Mouse (Mus musculus) gastrocnemius, adult 18-20 months (tissue): ENCODE measurements around the gene Wdr47. TPM values are rescaled to one million over a fixed set of nuclear protein-coding genes. Genes with fewer than 3 reads are reported as not detected.
"Not testable (repeated sequence)": the region's sequence is repeated elsewhere in the genome, so short reads cannot be mapped to it uniquely, and the experiment has no call there.

ENCODE experiments used
- DNase-seq: peaks from one replicate; pipeline ENCODE4 v3.0.0; 2021; ENCODE audit warnings: low spot score
- total RNA-seq, 2 experiments: library from RNA; stranded (reverse); gene quantifications; 2 replicates each; pipeline ENCODE4 v1.2.3; 2021

Wdr47 gene
- total RNA-seq, 2 experiments from 2014 or later = 6.0 to 6.4 TPM

- DNase-seq = no peak
Measured at GRCm38 (mm10) chr3:108634761-108635160, 43.7 kb downstream of the Wdr47 start.

GRCm38 (mm10) chr3:108639412-108639811, 48.3 kb downstream of the Wdr47 start:
- no peak for DNase-seq

GRCm38 (mm10) chr3:108640998-108641397, 49.9 kb downstream of the Wdr47 start:
- no peak for DNase-seq

- no peak for DNase-seq
Measured at GRCm38 (mm10) chr3:108644856-108645255, 53.8 kb downstream of the Wdr47 start.

GRCm38 (mm10) chr3:108646036-108646435, 55.0 kb downstream of the Wdr47 start:
- DNase-seq = no peak

- DNase-seq = not testable (repeated sequence)
Measured at GRCm38 (mm10) chr3:108647681-108648080, 56.6 kb downstream of the Wdr47 start.

GRCm38 (mm10) chr3:108652866-108653642, 62.0 kb downstream of the Wdr47 start:
- no peak for DNase-seq

- peak; percentile 95 for DNase-seq
Measured at GRCm38 (mm10) chr3:108653710-108654379, 62.8 kb downstream of the Wdr47 start, which contains the start of gene Clcc1. Gene Clcc1 (plus strand): TSS chr3:108653913.

GRCm38 (mm10) chr3:108654566-108654965, 63.5 kb downstream of the Wdr47 start:
- DNase-seq = no peak

GRCm38 (mm10) chr3:108655486-108655885, 64.4 kb downstream of the Wdr47 start:
- no peak for DNase-seq

- no peak for DNase-seq
Measured at GRCm38 (mm10) chr3:108658612-108659011, 67.5 kb downstream of the Wdr47 start.

GRCm38 (mm10) chr3:108660941-108661340, 69.9 kb downstream of the Wdr47 start:
- DNase-seq = no peak

- no peak for DNase-seq
Measured at GRCm38 (mm10) chr3:108676616-108677015, 85.5 kb downstream of the Wdr47 start.

GRCm38 (mm10) chr3:108681004-108681403, 89.9 kb downstream of the Wdr47 start:
- no peak for DNase-seq

- DNase-seq = not testable (repeated sequence)
Measured at GRCm38 (mm10) chr3:108683597-108683996, 92.5 kb downstream of the Wdr47 start.

- DNase-seq = no peak
Measured at GRCm38 (mm10) chr3:108685701-108686100, 94.6 kb downstream of the Wdr47 start.

GRCm38 (mm10) chr3:108689015-108689441, 97.9 kb downstream of the Wdr47 start:
- DNase-seq = no peak

GRCm38 (mm10) chr3:108689446-108689845, 98.4 kb downstream of the Wdr47 start:
- DNase-seq = no peak

- DNase-seq = no peak
Measured at GRCm38 (mm10) chr3:108689979-108690378, 98.9 kb downstream of the Wdr47 start.

- DNase-seq = no peak
Measured at GRCm38 (mm10) chr3:108694321-108694720, 103.2 kb downstream of the Wdr47 start.
